Mouse (Mus musculus): ENCODE data around the gene Tor3a.

DNA sequence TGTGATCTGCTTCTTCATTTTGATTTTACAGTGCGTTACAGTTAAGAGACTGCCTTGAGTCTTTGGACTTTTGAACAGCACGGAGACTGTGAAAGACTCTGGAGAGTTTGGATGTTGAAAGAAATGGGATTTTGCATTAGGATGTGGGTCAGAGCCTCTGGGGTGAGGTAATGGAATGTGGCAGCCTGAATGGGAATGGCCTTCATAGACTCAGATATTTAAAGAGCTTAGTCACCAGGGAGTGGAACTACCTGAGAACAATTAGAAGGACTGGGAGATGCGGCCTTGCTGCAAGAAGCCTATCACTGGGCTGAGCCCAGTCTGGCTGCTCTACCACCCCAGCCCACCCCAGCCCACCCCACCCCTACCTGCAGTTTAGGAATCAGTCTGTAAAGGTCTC is 3.1 kb upstream of the Tor3a start:
- TF ChIP-seq CTCF (IDR thresholded peaks at IDR 0.05; ENCODE audit: low read depth, low read length) (no peak), POLR2A (IDR thresholded peaks at IDR 0.05; ENCODE audit: insufficient read depth, low read length) (no peak)

Measured in ES-Bruce4 (cell line).